Mouse (Mus musculus) fat pad, adult 2 months (tissue): ENCODE measurements around the gene Tex16.

Source experiments
- DNase-seq: peaks from one replicate; pipeline ENCODE4 v3.0.0-alpha.2; 2011; ENCODE audit warnings: low read depth, low spot score; ENCODE audit errors: extremely low read depth

Tex16 gene

GRCm38 (mm10) chrX:112010707-112011106, at the start of gene Tex16:
Gene Tex16 (plus strand): TSS chrX:112011007.
- DNase-seq = no peak

GRCm38 (mm10) chrX:111999661-112000060, 11.1 kb upstream of the Tex16 start:
- DNase-seq = no peak
